Mouse (Mus musculus): ENCODE data around the gene Tlx2.

Tlx2 gene

DNA sequence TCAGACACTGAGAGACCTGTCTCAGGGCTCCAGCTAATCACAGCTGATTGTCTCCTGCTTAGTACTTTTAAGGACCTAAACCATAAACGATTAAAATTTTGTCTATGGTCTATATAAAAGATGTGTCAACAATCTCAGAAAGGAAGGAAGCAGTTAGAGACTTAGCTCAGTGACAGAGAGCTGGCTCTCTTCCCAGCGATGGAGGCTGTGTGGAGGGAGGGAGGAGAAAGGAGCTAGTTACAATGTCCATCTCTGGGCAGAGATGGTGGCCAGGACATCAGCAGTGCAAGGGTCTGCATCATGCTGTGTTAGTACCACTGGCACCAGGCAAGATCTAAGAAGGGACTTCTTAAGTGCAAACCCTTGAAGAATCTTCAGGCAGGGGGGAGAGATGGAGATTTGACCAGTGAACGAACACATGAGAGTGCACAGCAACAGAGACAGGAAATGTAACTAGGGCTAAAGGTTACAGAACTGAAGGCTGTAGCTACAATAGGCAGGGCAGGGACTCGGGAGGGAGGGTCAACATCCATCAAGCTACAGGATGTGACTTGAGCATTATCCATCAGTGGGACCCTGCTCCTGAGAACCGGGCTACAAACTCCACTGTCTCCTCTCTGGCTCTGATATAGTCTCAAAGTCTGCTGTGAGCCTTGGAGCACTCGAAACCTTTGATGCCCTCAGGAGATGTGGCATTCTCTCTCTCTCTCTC, 22.5 kb upstream of the Tlx2 start:
- no peak for DNase-seq (ENCODE audit: low spot score)

DNA sequence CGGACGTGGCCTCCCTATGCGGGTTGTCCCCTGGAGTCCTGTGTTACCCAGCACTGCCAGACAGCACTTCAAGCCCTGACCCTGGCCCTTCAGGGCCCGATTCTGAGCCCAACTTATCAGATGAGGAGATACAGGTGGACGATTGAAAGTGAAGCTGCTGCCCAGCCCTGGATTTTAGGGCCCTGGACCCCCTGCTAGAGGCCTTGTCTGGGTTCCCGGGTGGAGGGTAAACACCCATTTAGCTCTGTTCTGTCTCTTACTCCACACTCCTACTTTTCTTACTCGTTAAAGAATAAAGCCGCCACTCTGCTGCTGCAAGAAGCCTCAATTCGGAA, 17.8 kb upstream of the Tlx2 start:
- no peak for DNase-seq (ENCODE audit: low spot score)

DNA sequence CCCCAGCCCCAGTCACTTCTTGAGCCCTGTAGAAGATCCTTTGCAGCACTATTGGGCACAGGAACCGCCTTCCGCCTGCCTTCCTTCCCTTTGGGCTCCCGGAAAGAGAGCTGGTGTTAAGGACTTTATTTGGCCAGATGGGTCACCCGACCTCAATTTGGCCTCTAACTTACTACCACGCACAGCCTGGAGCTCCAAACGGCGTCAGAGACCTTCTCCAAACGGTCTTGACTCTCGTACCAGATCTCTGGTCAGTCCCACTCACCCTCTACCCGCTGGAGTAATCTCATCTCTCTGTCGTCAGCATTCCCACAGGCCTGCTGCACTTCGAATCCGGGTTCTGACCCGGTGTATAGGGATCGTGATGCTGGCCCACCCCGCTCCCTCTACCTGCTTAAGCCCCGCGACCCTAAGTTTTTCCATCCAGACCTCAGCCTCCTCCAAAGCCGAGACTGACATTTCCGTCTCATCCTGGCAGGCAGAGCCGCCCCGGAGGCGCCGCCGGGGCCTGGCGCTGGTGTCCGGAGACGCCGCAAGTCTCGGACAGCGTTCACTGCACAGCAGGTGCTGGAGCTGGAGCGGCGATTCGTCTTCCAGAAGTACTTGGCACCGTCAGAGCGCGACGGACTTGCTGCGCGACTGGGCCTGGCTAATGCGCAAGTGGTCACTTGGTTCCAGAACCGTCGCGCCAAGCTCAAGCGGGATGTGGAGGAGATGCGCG, 17.3 kb upstream of the Tlx2 start:
- DNase-seq (ENCODE audit: low spot score) = no peak

DNA sequence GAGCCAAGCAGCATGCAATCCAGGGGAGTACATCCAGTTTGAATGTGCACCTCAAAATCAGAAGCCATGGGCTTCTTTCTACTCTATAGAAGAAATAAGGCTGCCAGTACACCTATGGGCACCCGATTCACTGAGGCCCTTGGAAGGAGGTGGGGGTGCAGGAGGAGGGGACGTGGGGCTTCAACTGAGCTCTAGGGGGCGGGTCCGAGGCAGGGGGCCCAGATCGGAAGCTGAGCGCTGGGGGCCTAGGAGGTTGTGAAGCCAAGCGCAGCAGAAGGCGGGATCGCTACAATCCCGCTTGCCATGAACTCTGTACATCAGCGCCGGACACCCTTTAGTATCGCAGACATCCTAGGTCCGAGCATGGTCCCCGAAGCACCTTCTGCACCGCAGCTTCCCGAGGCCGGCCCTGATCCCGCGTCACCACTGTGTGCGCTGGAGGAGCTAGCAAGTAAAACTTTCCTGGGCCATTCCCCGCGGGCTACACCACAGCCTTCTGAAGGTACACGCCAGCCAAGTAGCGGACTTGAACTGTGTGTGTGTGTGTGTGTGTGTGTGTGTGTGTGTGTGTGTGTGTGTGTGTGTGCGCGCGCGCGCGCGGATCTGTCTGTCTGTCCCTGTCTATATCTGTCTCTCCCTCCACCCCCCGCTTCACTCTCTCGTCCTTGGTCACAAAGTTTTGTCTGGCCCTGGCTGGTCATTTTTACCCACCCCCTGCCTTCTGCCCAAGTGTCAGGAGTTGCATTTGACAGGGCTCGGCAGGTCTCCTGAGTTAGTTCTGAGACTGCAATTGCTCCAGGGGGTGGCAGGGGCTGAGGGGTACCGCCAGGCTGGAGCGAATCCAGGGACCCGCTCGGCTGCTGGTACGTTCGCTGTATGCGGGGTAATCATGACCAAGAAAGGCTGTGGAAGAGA, 16.3 kb upstream of the Tlx2 start, which contains the start of gene Lbx2:
Gene Lbx2 (plus strand): TSS at position 247 of the 915 bp plus-strand sequence.
- no peak for DNase-seq (ENCODE audit: low spot score)

DNA sequence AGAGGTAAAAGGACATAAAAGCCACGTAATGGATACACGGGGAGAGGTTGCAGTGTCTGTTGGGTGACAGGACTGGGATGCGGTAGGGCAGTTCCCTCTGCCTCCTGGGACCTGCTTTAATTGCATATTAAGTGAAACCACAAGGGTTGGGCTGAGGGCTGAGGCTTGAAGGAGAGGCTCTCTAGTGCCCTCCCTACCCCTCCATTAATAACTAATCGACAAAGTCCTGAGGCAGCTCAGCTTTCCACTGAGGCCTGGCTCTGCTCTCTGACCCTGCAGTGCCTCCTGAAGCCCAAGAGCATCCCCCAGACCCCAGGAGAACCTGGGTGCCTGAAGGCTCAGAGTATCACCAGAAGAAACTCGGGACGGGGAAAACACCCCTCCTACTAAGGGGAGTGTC, 14.4 kb upstream of the Tlx2 start:
- no peak for DNase-seq (ENCODE audit: low spot score)

DNA sequence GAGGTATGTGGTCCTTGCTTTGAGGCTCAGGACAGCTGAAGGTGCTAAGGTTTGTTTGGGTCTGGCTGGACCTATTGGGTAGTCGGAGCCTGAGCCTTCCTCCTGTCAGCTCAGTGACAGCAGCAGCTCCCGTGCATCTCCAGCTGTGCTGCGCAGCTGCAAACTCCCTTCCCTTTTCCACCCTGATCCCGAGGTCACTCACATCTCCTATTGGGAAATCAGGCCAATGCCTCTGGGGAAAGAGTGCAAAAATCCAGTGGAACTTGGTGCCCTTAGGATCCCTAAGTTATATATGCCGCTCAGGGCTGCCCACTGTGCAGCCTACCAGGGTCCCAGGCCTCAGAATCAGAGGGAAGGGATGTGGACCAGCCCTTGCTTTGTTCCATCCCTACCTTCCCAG, 13.4 kb upstream of the Tlx2 start:
- no peak for DNase-seq (ENCODE audit: low spot score)

DNA sequence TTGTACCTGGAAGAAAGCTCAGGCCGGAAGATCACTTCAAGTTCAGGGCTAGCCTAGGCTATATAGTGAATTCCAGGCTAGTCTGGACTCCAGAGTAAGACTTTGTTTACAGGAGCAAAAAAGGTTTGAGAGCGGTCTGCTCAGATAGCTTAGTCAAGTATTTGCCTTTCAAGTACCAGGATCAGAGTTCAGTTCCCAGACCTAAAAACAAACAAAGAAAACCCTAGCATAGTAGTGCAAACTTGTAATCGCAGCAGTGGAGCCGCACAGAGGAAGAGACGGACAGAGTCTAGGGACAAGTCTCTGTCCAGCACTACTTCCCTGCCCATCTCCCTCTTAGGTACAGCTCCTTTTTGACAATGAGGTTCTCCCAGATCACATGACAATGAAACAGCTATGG, 10.1 kb upstream of the Tlx2 start:
- no peak for DNase-seq (ENCODE audit: low spot score)

DNA sequence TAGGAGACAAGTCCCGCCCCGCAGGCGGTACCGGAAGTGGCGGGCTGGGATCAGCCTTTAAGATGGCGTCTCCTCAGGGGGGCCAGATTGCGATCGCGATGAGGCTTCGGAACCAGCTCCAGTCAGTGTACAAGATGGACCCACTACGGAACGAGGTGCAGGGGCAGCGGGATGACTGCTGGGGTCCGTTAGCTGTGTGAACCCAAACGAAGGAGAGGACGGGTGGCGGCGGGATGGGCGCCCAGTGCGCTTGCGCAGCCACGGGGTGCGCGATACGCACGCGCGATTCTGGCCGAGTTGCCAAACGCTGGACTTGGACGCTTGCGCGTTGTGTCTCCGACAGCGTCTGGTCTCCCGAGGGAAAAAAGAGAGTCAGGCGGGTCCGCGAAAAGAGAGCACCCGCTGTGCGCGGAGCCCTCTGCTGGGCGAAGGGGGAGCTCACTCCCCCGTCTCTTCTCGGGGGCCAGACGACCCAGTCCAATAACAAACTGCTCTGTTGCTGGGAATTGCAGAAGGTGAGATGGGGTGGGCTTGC, 8.3 kb upstream of the Tlx2 start:
- peak; percentile 98 for DNase-seq (ENCODE audit: low spot score)

DNA sequence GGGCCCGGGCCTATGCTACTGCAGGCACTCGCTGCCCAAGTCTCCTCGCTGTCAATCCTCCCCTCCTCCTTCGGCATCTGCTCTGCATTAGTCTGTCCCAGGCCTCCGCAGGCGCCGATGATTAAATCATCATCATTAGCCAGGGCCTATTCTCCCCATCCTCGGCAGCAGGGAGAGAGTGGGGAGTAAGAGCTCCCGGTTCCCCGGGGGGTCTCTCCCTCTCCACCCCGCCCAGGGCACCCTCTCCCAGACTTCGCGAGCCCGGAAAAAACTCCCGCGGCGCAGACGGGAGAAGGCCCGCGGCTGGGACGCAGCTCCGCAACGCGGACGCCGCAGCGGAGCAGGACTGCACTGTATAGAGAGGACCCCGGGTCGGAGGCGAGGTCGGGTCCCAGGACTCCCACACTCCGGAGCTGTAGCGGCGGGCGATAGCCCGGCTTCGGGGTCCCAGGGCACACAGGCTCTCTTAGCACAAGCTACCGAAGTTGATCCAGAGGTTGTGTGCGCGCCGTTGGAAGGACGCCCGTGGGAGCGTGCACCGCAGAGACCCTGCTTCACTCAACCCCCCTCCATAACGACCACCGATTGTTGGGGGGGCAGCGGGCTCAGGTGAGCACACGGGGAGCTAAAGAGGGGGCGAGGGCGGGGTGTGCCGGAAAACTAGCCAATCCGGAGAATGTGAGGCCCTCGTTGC, 7.7 kb upstream of the Tlx2 start, which contains the start of gene Pcgf1:
Gene Pcgf1 (plus strand): TSS at position 240 of the 694 bp plus-strand sequence.
- no peak for DNase-seq (ENCODE audit: low spot score)

DNA sequence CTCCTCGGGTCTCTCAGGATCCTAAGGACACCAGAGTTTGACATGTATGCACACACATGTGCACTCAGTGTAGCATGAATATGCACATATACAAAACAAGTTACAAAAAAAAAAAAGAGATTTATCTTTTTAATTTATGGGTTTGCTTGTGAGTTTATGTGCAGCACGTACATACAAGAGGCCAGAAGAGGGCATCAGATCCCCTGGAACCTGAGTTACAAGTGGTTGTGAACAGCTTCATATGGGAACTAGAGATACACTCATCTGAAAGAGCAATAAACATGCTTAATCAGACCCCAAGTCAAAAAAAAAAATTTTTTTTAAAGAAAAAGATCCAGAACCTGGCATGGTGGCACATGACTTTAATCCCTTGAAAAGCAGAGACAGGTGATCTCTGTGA, 4.9 kb upstream of the Tlx2 start:
- no peak for DNase-seq (ENCODE audit: low spot score)

DNA sequence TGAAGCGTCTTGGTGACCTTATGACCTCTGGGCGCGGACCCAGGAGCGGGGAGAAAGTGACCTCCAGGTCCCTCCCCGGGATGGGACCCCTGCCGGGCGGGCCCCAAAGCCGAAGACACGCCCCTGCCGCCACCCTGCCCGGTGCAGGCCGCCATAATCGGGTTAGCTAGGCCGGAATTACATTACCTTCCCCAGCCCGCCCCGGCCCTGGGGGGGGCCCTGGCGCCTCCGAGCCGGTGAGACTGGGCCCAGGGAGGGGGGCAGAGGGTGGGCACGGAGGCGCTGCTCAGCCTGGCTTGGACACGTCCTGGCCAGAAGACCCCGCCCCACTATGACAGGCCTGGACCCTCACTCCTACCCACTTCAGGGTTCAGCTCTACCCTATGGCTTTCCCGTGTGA, 1.1 kb upstream of the Tlx2 start:
- no peak for DNase-seq (ENCODE audit: low spot score)

DNA sequence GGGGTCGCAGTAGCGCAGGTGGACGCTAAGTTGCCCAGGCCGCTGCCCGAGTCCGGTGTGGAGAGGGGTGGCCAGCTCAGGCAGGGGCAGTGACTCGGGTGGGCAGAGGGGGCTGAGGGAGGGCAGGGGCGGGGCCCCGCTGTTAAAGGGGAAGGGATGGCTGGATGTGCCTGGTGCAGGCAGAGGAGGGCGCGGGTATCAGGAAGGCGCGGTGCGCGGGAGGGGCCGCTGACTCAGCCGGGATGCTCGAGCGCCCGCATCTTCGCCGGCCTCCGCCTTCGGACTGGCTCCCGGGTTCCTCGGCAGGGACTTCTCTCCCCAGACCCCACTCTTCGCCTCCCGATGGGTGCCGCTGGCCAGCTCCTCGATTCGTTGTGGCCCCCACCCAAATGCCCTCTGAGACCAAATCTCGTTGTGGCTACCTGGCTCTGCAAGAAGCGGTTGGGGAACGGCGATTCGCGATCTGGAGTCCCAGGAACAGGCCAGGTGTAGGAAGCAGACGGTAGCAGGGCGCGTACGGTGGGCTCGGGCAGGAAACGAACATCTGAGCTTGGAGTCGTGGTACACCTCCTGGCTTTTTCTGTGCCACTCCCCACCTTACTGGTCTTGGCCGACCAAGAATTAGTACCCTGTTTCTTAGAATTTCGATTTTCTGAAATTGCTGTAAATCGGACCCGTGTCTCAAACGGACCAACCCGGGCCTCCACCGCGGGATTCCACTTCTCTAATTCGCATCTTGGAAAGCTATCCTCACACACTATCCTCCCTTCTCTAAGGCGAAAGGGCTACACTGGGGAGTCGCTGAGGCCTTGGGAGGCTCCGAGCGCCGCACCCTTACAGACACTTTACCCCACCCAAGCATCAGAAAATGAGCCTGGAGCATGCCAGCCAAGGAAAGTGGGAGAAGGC, 472 bp upstream of the Tlx2 start:
- DNase-seq (ENCODE audit: low spot score) = no peak

DNA sequence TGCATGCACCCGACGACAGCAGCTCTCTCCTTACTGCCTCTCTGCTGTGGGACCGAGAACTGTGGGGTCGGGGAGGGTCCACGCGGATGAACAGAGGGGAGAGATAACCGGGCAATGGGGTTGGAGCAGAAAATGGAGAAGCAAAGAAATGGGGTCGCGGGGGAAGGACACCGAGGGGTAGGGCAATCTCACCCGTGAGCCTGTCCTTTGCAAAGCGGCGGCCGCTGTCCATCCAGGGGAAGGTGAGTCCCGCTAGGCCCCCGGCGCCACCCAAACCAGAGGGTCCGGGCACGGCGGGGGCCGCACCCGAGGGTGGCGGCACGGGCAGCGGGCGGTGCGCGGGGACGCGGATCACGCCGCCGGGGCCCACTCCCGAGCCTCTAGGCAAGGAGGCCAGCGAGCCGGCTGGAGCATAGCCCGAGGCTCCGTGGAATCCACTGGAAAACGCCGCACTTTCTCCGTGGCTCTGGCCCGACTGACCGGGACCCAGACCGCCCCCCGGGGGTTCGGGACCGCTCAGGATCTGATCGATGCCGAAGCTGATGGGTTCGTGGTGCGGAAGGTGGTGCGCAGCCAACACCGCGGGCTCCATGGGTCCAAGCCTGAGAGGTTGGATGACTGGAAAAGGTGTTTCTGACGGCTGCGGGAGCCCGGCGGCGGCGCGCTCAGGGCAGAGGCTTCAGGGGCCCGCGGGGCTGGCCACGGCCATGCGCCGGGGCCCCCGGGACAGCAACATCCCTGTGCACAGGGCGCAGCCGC, 426 bp downstream of the Tlx2 start:
- DNase-seq (ENCODE audit: low spot score) = no peak

DNA sequence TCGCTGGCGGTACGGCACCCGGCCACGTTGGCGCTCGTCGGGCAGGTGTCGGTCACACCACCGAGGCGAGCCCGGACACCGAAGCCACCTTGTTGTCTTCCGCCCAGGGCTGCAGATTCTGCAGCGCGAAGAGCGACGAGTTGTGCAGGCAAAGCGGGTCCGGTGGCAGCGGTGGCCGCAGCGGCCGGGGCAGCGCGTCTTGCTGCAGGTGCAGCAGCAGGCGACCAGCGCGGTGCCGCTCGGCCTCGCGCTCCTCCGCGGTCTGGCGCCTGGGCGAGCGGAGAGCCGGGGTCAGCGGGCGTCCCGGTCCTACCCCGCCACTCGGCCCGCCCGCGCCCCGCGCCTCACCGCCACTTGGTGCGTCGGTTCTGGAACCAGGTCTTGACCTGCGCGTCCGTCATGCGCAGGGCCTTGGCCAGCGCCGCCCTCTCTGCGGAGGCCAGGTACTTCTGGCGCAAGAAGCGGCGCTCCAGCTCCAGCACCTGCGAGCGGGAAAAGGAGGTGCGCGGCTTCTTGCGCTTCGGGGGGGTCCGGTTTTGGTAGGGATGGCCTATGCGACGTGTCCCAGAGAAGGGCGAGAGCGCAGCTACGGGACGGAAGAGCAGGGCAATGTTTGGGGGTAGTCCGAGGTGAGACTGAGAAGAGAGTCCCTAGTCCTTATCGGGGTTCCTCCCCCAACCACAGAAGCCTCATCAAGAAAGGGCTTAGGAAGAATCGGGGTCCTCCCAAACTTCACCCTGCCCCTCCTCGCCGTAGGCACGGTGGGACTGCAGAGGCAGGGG, 1.2 kb downstream of the Tlx2 start:
- DNase-seq (ENCODE audit: low spot score) = no peak

DNA sequence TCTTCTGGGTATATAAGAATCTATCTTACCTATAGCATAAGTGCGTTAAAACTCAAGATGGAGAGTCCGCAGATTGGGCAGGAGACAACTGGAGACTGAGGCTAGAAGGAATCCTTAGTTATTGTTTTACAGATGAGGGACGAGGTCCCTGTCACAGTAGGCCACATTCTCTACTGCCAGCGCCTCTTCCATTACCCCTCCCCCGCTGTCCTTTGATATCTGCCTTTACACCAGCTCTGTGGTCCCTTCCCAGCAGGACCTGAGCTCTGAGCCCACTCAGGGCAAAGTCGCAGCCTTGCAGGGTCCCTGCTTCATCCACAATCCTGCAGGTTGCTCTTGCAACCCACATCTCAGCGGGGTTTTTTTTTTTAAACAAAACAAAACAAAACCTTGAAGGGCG, 1.9 kb downstream of the Tlx2 start:
- no peak for DNase-seq (ENCODE audit: low spot score)

DNA sequence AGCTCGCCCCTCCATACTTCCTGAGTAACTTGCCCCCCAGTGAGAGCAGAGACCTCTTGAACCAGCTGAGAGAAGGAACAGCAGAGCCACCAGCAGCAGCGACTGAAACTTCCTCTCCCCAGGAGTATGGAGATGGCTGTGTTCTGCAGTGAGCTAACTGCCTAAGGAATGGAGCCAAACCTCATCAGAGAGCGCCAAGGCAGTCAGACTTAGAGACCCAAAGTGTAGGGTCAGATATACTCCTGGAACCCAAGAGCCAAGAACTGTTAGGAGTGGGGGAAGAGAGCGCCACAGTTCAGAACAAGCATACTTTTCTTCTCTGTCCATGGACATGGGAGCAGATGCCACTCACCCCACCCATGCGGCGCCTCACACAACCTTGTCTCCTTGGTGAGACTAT, 3.7 kb downstream of the Tlx2 start:
- DNase-seq (ENCODE audit: low spot score) = no peak

DNA sequence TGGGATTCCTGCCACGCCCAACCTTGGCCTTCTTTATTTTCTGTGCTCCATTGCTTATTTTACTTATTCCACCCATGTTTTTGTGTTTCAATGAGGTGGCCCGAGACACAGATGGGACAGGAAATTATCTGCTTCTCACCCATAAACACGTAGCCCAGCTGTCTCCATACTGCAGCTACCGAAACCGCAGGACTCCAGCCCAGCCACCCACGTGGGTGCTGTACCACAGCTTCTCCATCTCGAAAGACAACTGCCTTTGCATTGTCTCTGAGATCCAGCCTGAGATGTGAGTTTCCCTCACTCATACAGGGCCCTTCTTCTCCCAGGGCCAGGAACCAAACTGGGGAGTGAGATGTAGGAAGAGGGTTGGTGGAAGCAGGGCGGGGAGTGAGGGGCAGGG, 4.1 kb downstream of the Tlx2 start:
- no peak for DNase-seq (ENCODE audit: low spot score)

DNA sequence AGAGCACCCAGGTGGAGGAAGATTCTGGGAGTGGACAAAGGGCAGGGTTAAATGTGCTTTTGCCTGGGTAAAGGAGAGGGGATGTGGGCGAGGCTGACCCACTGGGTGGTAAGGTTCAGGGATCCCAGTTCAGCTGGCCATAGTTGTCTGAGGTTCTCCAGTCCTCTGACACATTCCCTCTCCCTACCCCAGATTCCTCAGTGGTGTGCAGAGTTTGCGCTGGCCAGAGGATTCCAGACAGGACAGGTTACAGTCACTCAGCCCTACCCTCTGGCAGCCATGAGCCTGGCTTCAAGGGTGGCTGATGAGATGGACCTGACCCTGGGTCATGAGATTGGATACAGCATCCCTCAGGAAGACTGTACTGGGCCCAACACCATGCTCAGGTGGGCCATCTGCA, 11.4 kb downstream of the Tlx2 start:
- DNase-seq (ENCODE audit: low spot score) = no peak

DNA sequence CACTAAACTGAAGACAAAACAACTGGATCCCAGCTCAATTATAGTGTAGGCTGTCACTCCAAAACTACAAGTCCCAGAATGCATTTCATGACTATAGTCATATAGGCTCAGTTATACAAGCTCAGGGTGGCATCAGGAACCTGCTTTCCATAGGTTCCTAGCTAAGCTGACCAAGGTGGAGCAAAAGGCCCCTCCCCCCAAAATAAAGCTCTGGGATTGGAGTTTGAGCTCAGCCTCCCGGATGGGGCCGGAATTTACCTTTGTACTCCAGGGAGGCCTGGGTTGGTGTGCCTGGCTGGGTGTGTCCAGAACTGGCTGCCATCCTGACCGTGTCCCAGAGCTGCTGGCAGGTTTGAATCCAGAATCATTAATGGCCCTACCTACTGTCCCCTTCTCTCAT, 12.3 kb downstream of the Tlx2 start, which contains the start of gene Dqx1:
Gene Dqx1 (plus strand): TSS at position 55 of the 400 bp plus-strand sequence.
- DNase-seq (ENCODE audit: low spot score) = no peak

All from testis, postnatal 14 days (tissue).